Mouse (Mus musculus) layer of hippocampus, adult 8-10 months (tissue): Measurements from ENCODE around the gene Klhdc1. TPM values are rescaled to one million over a fixed set of nuclear protein-coding genes. Genes with fewer than 3 reads are reported as not detected.
A peak's percentile ranks its signal among the peaks of the same experiment; 100 is the strongest.

ENCODE experiments used
- DNase-seq, 2 experiments: peaks; one replicate each; pipeline ENCODE4 v3.0.0; 2022; ENCODE audit warnings: low spot score in 2 of 2
- total RNA-seq, 4 experiments: library from RNA; stranded (reverse); gene quantifications; 2 replicates each; pipeline ENCODE4 v1.2.4; 2022

The Klhdc1 gene
- total RNA-seq, 4 experiments from 2014 or later = 16.0 to 24.5 (median 17.5) TPM

DNA sequence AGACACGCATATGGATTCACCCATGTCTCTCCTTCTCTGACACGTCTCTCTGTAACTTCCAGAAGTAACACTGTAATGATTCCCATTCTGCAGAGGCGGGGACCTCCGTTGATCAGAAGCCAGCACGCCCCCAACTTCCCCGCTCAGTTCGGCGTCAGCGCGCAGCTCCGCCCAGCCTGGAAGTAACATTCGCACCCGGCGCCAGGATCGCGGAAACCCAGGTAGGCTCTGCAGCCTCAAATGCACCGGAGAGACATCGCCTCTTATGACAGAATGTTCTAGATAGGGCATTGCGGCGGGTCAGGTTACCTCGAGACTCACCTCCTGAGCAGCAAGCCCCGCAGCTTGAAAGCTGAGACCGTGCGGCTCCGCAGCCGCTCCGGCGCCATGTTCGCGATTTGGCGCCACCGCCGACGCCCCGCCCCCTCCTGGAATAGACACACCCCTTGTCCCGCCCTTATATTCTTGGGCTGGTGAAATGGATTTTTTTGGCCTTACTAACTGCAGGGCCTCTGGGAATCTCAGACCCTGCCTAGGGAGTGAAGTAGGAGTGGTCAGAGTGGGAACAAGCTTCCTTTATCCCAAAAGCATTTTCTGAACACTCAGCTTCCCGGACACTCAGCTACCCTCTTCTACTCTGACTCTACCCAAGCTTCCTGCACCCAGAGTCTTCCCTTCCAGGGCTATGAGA lies 13.1 kb upstream of the Klhdc1 start, which contains the start of gene Pole2:
Pole2 (minus strand) TSS at position 420 of the 691 bp plus-strand sequence.
- DNase-seq = peak; percentile 51 to 78

GRCm38 (mm10) chr12:69229251-69229650 lies 11.7 kb upstream of the Klhdc1 start:
- no peak for DNase-seq

DNA sequence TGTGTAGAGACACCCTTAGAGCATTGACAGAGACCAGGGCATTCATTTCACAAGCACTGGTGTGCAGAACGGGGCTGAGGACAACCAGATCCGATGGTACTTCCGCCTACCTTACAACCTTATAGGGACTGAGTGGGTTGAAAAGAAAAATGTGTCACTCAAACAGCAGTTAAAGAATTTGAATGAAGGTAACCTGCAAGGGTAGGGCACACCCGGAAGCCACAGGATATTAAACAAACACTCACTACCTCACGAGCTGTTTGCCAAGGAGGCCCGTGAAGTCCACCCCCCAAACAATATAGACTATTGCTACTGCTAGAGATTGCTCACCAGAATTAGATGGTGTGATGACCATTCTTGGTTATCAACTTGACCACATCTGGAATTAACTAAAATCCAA lies 5.2 kb upstream of the Klhdc1 start:
- no peak for DNase-seq

DNA sequence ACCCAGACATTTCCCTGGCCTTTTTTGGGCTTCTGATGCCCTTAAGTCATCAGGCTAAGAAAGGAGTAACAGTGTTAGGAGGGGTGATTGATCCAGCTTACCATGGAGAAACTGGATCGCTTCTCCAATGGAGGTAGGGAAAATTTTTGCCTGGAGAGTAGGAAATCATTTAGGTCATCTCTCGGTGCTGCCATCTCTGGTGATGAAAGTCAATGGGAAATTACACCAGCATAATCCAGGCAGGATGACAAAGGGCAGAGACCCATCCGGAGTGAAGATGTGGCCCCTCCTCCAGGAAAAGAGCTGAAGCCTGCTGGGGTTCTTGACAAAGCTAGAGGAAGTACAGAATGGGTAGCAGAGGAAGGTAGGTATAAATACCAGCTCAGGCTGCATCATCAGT lies 2.7 kb upstream of the Klhdc1 start:
- no peak for DNase-seq

DNA sequence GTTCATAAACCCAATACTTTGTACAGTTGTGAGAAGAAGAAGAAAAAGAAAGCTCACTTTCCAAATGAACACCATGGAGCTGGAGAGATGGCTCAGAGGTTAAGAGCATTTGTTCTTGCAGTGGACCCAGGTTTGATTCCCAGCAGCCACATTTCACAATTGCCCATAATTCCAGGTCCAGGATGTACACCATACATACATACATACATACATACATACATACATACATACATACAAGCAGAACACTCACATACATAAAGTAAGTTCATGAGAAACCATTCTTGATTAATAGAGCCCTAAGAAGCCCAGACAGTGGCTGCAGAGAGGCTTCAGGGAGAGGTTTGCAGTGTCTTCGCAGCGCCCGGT lies 412 bp downstream of the Klhdc1 start:
- no peak for DNase-seq

- DNase-seq = peak; percentile 46 to 66
Measured at GRCm38 (mm10) chr12:69241771-69242431, 925 bp downstream of the Klhdc1 start.

GRCm38 (mm10) chr12:69249766-69250165 lies 8.8 kb downstream of the Klhdc1 start:
- no peak for DNase-seq

GRCm38 (mm10) chr12:69250756-69251155 lies 9.8 kb downstream of the Klhdc1 start:
- DNase-seq = no peak

DNA sequence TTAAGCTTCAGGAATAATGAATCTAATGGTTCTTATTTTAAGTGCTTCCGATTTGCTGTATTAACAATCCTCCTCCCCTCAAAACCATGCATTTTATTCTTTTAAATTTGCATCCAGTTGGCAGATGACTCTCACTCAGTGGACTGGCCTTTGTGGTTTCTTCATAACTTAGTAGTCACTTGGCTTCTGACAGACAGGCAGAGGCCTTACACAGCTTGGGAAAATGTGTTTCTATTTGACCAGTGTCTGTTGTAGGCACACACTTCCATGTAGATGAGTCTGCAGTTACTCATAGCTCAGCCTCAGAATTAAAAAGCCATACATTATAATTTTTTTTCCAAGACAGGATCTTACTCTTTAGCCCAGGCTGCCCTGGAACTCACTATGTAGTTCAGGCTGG lies 12.8 kb downstream of the Klhdc1 start:
- no peak for DNase-seq

GRCm38 (mm10) chr12:69257836-69258235 lies 16.9 kb downstream of the Klhdc1 start:
- no peak for DNase-seq

DNA sequence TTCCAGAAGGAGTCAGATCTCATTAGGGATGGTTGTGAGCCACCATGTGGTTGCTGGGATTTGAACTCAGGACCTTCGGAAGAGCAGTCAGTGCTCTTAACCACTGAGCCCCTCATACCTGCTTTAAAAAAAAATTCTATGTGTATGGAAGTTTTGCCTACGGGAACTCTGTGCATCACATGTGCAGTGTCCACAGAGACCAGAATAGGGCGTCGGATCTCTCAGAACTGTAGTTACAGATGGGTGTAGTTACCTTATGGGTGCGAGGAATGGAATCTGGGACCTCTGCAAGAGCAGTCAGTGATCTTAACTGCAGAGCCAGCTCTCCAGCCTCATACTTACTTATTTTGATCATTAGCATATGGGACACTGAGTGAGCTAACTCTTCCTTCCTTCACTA lies 21.3 kb downstream of the Klhdc1 start:
- no peak for DNase-seq

DNA sequence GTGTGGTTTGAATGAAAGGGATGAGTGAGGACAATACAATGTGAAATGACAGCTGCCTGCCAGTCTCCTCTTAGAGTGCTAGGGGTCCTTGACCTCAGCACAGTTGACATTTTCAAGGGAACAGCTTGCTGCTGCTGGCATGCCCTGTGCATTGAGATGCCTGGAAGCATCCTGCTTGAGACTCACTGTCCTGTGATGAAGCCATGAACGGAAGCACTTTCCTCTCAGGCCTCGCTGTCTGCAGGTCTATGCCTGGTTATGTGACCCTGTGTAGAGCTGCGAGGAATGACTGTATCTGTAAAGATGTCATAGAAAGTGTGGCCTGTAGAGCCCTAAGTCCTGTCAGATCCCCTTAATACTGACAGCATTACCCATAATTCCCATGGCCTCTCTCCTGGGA lies 24.1 kb downstream of the Klhdc1 start:
- no peak for DNase-seq

DNA sequence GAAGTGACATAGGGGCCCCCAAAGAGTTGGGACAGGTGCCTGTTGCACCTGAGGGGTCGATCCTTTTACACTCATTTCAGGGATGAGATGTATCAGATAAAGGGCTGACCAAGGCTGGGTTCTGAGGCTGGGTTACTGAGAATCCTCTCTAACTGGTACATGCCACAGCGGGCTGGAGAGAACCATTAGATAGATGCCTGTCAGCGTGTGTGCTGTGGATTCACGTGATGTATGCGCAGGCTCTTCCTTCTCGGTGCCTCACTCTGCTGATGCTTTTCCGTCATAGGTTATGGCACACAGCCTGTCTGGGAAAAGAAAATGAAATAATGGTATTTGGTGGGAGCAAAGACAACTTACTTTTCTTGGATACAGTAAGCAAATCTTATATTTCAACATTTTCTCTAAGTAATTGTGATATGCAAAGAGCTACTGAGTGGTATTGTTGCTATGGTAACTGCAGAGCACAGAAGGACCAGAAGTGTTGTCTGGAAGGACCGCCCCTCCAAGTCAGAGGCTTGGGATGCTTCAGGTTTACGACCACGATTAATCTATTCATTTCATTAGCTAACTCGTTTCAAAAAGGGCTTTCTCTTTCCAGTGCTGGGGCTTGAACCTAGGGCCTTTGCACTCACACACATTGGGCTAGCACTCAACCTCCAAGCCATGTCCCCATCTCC lies 27.1 kb downstream of the Klhdc1 start:
- DNase-seq = peak in 1 of 2 experiments; percentile 4

GRCm38 (mm10) chr12:69268956-69269355 lies 28.0 kb downstream of the Klhdc1 start:
- no peak for DNase-seq

- DNase-seq = no peak
Measured at GRCm38 (mm10) chr12:69279931-69280469, 39.0 kb downstream of the Klhdc1 start.

DNA sequence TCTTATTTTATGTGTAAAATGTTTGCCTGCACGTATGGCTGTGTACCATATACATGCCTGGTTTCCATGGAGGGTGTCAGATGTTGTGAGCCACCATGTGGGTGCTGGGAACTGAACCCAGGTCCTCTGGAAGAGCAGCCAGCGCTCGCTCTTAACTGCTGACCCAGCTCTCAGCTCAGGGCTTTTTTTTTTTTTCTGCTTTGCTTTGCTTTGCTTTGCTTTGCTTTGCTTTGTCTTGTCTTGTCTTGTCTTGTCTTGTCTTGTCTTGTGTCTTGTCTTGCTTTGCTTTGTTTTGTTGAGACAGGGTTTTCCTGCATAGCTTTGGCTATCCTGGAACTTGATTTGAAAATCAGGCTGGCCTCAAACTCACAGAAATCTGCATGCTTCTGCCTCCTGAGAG lies 39.9 kb downstream of the Klhdc1 start:
- DNase-seq = no peak

- DNase-seq = no peak
Measured at GRCm38 (mm10) chr12:69283146-69283545, 42.2 kb downstream of the Klhdc1 start.

DNA sequence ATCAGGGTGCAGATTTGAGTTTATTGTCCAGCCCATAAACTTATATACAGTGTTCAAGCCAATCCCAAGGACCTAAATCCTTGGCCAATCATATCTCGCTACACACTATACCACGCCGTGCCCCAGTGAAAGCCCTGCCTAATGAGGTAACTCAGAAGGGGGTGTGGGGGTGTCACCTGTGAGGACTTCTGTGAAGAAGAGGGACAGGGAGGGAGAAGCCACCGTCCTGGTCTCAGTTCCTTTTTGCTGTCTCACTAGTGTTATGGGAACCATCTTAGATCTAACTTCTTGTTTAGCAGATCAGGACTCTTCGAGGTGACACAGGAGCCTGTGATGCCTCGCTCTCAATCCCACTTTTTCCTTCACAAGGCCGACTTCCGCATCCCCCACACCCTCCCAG lies 46.6 kb downstream of the Klhdc1 start:
- no peak for DNase-seq

GRCm38 (mm10) chr12:69288699-69289098 lies 47.7 kb downstream of the Klhdc1 start:
- no peak for DNase-seq

GRCm38 (mm10) chr12:69292401-69292800 lies 51.4 kb downstream of the Klhdc1 start:
- DNase-seq = no peak

DNA sequence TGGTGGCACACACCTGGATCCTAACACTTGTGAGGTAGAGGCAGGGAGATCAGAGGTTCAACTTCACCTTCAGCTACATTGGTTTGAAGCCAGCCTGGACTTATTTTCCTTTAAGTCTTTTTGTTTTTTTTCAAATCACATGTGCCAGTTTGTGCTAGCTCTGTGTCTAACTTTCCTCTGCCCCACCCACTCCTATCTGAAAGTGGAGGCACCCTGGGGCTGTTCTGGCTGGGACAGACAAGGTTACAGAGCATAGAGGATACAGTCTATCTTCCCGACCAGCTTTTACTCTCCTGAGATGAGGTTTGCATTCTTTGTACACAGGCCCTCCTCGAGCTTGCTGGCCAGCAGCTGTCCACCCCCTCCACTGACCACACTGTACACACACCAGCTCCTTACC lies 52.8 kb downstream of the Klhdc1 start:
- no peak for DNase-seq

DNA sequence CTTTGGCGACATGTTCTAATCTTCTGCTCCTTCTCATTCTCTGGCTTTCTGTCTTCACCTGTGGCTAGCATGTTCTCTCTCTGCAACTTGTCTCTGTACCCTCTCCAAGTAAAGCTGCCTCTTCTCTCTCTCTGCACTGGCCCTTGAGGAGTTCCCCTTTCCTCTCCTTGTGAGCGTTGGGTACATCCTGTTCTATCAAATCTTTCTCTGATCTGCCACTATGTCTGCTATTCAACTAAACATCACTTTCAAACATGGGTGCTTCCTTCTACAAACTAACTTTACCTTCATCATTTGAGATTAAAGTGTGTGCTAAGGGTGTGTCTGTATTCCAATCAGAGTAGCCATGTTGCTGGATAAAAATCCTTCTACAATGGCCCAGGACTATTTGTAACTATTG lies 54.0 kb downstream of the Klhdc1 start:
- no peak for DNase-seq
